Mouse (Mus musculus) midbrain, embryonic 14.5 days (tissue): ENCODE measurements around the gene Mpv17l2. TPM values are rescaled to one million over a fixed set of nuclear protein-coding genes. Genes with fewer than 3 reads are reported as not detected.

ENCODE experiments used
- microRNA-seq: library from miRNA; unstranded; fragments of <30 nt; microRNA quantifications from one replicate; pipeline ENCODE4, GENCODE M21; 2016
- polyA plus RNA-seq: library from polyadenylated mRNA; unstranded; fragments of >200 nt; fragmentation: Nextera tagmentation; extraction: Ambion mirVana; gene quantifications from 2 replicates; pipeline ENCODE4 v1.2.1, GENCODE M21; 2014

The Mpv17l2 gene
- polyA plus RNA-seq, 1 experiment from 2014 or later, result 37.1 TPM

Small RNA genes within 50 kb of the gene (microRNA-seq; reads per million reads assigned to microRNA genes)
- 0.44 reads per million for gene Mir7240

Other genes with a start within 250 kb of the Mpv17l2 start
- gene Fkbp8, start 233.2 kb downstream of the Mpv17l2 start, polyA plus RNA-seq, result 328 and 408 TPM in 2 replicates
- 50.7 and 52.6 TPM in 2 replicates for gene Kxd1, start 233.0 kb downstream of the Mpv17l2 start, polyA plus RNA-seq
- gene Ell, start 221.5 kb downstream of the Mpv17l2 start, polyA plus RNA-seq, result 14.9 and 17.1 TPM in 2 replicates
- gene Isyna1, start 166.6 kb downstream of the Mpv17l2 start, polyA plus RNA-seq, result 91.9 and 101 TPM in 2 replicates
- 172 and 213 TPM in 2 replicates for gene Ssbp4, start 152.1 kb downstream of the Mpv17l2 start, polyA plus RNA-seq
- gene Lrrc25, start 144.8 kb downstream of the Mpv17l2 start, polyA plus RNA-seq, result 0.34 and 1.1 TPM in 2 replicates
- gene Gdf15, start 128.5 kb downstream of the Mpv17l2 start, polyA plus RNA-seq, result 0.16 and 0.20 TPM in 2 replicates
- 86.9 and 95.8 TPM in 2 replicates for gene Pgpep1, start 100.6 kb downstream of the Mpv17l2 start, polyA plus RNA-seq
- gene Lsm4, start 87.7 kb downstream of the Mpv17l2 start, polyA plus RNA-seq, result 175 and 201 TPM in 2 replicates
- 104 and 119 TPM in 2 replicates for gene Jund, start 62.0 kb downstream of the Mpv17l2 start, polyA plus RNA-seq
- gene Iqcn, start 57.5 kb downstream of the Mpv17l2 start, polyA plus RNA-seq, result 0.05 TPM in 2 replicates
- gene Gm3336, start 42.4 kb downstream of the Mpv17l2 start, polyA plus RNA-seq, result not detected in 2 replicates
- 0.24 TPM in 1 of 2 replicates, not detected in the other for gene Pde4c, start 37.2 kb downstream of the Mpv17l2 start, polyA plus RNA-seq
- gene Rab3a, start 6.3 kb downstream of the Mpv17l2 start, polyA plus RNA-seq, result 407 and 464 TPM in 2 replicates
- 79.2 and 84.7 TPM in 2 replicates for gene Pik3r2, start 15.8 kb upstream of the Mpv17l2 start, polyA plus RNA-seq
- 22.7 and 24.3 TPM in 2 replicates for gene Mast3, start 44.1 kb upstream of the Mpv17l2 start, polyA plus RNA-seq
- gene Il12rb1, start 47.5 kb upstream of the Mpv17l2 start, polyA plus RNA-seq, result 0.45 TPM in 1 of 2 replicates, not detected in the other
- 7.1 and 7.5 TPM in 2 replicates for gene Arrdc2, start 78.8 kb upstream of the Mpv17l2 start, polyA plus RNA-seq
- gene Kcnn1, start 102.3 kb upstream of the Mpv17l2 start, polyA plus RNA-seq, result 13.3 and 16.0 TPM in 2 replicates
- gene Ccdc124, start 113.0 kb upstream of the Mpv17l2 start, polyA plus RNA-seq, result 149 and 178 TPM in 2 replicates
- gene Slc5a5, start 131.8 kb upstream of the Mpv17l2 start, polyA plus RNA-seq, result 0.40 and 0.96 TPM in 2 replicates
- 2,701 and 2,857 TPM in 2 replicates for gene Rpl18a, start 136.5 kb upstream of the Mpv17l2 start, polyA plus RNA-seq
- 46.5 and 54.0 TPM in 2 replicates for gene Map1s, start 145.0 kb upstream of the Mpv17l2 start, polyA plus RNA-seq